Mouse (Mus musculus): ENCODE measurements at regions not wholly inside any gene's neighbourhood (a gene's known extent, or its start where the extent isn't known, plus 50 kb on each side); places are given as distances from the start of the nearest gene placed in this dataset.
"Not testable (repeated sequence)": the region's sequence is repeated elsewhere in the genome, so short reads cannot be mapped to it uniquely, and the experiment has no call there.

GRCm38 (mm10) chr14:113838237-113838636 lies 523.8 kb downstream of the Tpm3-rs7 start:
- H3K4me3 ChIP-seq (ENCODE audit: insufficient read depth, low read depth, low read length), result no peak overlapping the region
- no peak for TF ChIP-seq CTCF (conservative IDR thresholded peaks at IDR 0.05; ENCODE audit: insufficient read depth, insufficient read length, low read depth, low read length)
- no peak for TF ChIP-seq POLR2A (IDR thresholded peaks at IDR 0.05; ENCODE audit: low read depth, low read length)
- H3K27ac ChIP-seq (ENCODE audit: insufficient read depth, low read depth, low read length), result no peak overlapping the region
- no peaks in the 10 kb centered on the region for H3K4me1 ChIP-seq (ENCODE audit: control insufficient read depth, insufficient read depth, low read length)
- 70% methylated on average over 5 of the region's 5 CpGs for WGBS
- no peaks in the 10 kb centered on the region for H3K36me3 ChIP-seq (ENCODE audit: control insufficient read depth, insufficient read depth, low read length)
- no peaks in the 10 kb centered on the region for H3K27me3 ChIP-seq (replicated peaks; ENCODE audit: control insufficient read depth, insufficient read depth, low read length)
- no peak for DNase-seq

- not testable (repeated sequence) for DNase-seq; H3K36me3 ChIP-seq (ENCODE audit: control insufficient read depth, insufficient read depth, low read length); H3K4me1 ChIP-seq (ENCODE audit: control insufficient read depth, insufficient read depth, low read length); H3K4me3 ChIP-seq (ENCODE audit: insufficient read depth, low read depth, low read length); H3K27ac ChIP-seq (ENCODE audit: insufficient read depth, low read depth, low read length); H3K27me3 ChIP-seq (replicated peaks; ENCODE audit: control insufficient read depth, insufficient read depth, low read length)
- 90% methylated on average over 1 of the region's 1 CpGs for WGBS
These were observed 533.4 kb downstream of the Tpm3-rs7 start for GRCm38 (mm10) chr14:113847836-113848235.

GRCm38 (mm10) chr14:113852988-113853387 lies 538.6 kb downstream of the Tpm3-rs7 start:
- H3K27ac ChIP-seq (ENCODE audit: insufficient read depth, low read depth, low read length), result no peak overlapping the region
- no peaks in the 10 kb centered on the region for H3K36me3 ChIP-seq (ENCODE audit: control insufficient read depth, insufficient read depth, low read length)
- TF ChIP-seq POLR2A (IDR thresholded peaks at IDR 0.05; ENCODE audit: low read depth, low read length) (no peak), CTCF (conservative IDR thresholded peaks at IDR 0.05; ENCODE audit: insufficient read depth, insufficient read length, low read depth, low read length) (no peak)
- DNase-seq, result no peak
- no peak overlapping the region for H3K4me3 ChIP-seq (ENCODE audit: insufficient read depth, low read depth, low read length)
- WGBS, result 66% methylated on average over 4 of the region's 4 CpGs
- H3K4me1 ChIP-seq (ENCODE audit: control insufficient read depth, insufficient read depth, low read length), result no peaks in the 10 kb centered on the region
- no peaks in the 10 kb centered on the region for H3K27me3 ChIP-seq (replicated peaks; ENCODE audit: control insufficient read depth, insufficient read depth, low read length)

GRCm38 (mm10) chr14:113867123-113868019 lies 553.0 kb downstream of the Tpm3-rs7 start:
- Histone ChIP-seq H3K36me3 (ENCODE audit: control insufficient read depth, insufficient read depth, low read length) (no peaks in the 10 kb centered on the region), H3K4me1 (ENCODE audit: control insufficient read depth, insufficient read depth, low read length) (no peaks in the 10 kb centered on the region), H3K27ac (ENCODE audit: insufficient read depth, low read depth, low read length) (no peak overlapping the region), H3K27me3 (replicated peaks; ENCODE audit: control insufficient read depth, insufficient read depth, low read length) (no peaks in the 10 kb centered on the region), H3K4me3 (ENCODE audit: insufficient read depth, low read depth, low read length) (no peak overlapping the region)
- DNase-seq, result no peak
- TF ChIP-seq POLR2A (IDR thresholded peaks at IDR 0.05; ENCODE audit: low read depth, low read length), result no peak
- TF ChIP-seq CTCF (conservative IDR thresholded peaks at IDR 0.05; ENCODE audit: insufficient read depth, insufficient read length, low read depth, low read length), result no peak
- 77% methylated on average over 5 of the region's 5 CpGs for WGBS

GRCm38 (mm10) chr14:113883581-113883980 lies 569.2 kb downstream of the Tpm3-rs7 start:
- Histone ChIP-seq H3K27me3 (replicated peaks; ENCODE audit: control insufficient read depth, insufficient read depth, low read length) (no peaks in the 10 kb centered on the region), H3K27ac (ENCODE audit: insufficient read depth, low read depth, low read length) (no peak overlapping the region), H3K4me1 (ENCODE audit: control insufficient read depth, insufficient read depth, low read length) (no peaks in the 10 kb centered on the region), H3K4me3 (ENCODE audit: insufficient read depth, low read depth, low read length) (no peak overlapping the region), H3K36me3 (ENCODE audit: control insufficient read depth, insufficient read depth, low read length) (no peaks in the 10 kb centered on the region)
- TF ChIP-seq POLR2A (IDR thresholded peaks at IDR 0.05; ENCODE audit: low read depth, low read length) (no peak), CTCF (conservative IDR thresholded peaks at IDR 0.05; ENCODE audit: insufficient read depth, insufficient read length, low read depth, low read length) (no peak)
- no peak for DNase-seq

GRCm38 (mm10) chr14:113886925-113887871 lies 572.8 kb downstream of the Tpm3-rs7 start:
- no peak overlapping the region for H3K27ac ChIP-seq (ENCODE audit: insufficient read depth, low read depth, low read length)
- H3K4me3 ChIP-seq (ENCODE audit: insufficient read depth, low read depth, low read length), result no peak overlapping the region
- DNase-seq, result no peak
- no peak for TF ChIP-seq CTCF (conservative IDR thresholded peaks at IDR 0.05; ENCODE audit: insufficient read depth, insufficient read length, low read depth, low read length)
- no peak for TF ChIP-seq POLR2A (IDR thresholded peaks at IDR 0.05; ENCODE audit: low read depth, low read length)
- no peaks in the 10 kb centered on the region for H3K36me3 ChIP-seq (ENCODE audit: control insufficient read depth, insufficient read depth, low read length)
- H3K27me3 ChIP-seq (replicated peaks; ENCODE audit: control insufficient read depth, insufficient read depth, low read length), result no peaks in the 10 kb centered on the region
- 67% methylated on average over 6 of the region's 6 CpGs for WGBS
- no peaks in the 10 kb centered on the region for H3K4me1 ChIP-seq (ENCODE audit: control insufficient read depth, insufficient read depth, low read length)

GRCm38 (mm10) chr14:113930779-113931178 lies 616.4 kb downstream of the Tpm3-rs7 start:
- no peaks in the 10 kb centered on the region for H3K4me1 ChIP-seq (ENCODE audit: control insufficient read depth, insufficient read depth, low read length)
- H3K36me3 ChIP-seq (ENCODE audit: control insufficient read depth, insufficient read depth, low read length), result no peaks in the 10 kb centered on the region
- H3K4me3 ChIP-seq (ENCODE audit: insufficient read depth, low read depth, low read length), result no peak overlapping the region
- no peak for TF ChIP-seq CTCF (conservative IDR thresholded peaks at IDR 0.05; ENCODE audit: insufficient read depth, insufficient read length, low read depth, low read length)
- TF ChIP-seq POLR2A (IDR thresholded peaks at IDR 0.05; ENCODE audit: low read depth, low read length), result no peak
- no peak for DNase-seq
- WGBS, result 42% methylated on average over 1 of the region's 1 CpGs
- no peaks in the 10 kb centered on the region for H3K27me3 ChIP-seq (replicated peaks; ENCODE audit: control insufficient read depth, insufficient read depth, low read length)
- no peak overlapping the region for H3K27ac ChIP-seq (ENCODE audit: insufficient read depth, low read depth, low read length)

Measured in kidney, adult 2 months (tissue).